Mouse (Mus musculus) cerebellum, adult 2 months (tissue): ENCODE results near the gene Sgo2b. TPM values are rescaled to one million over a fixed set of nuclear protein-coding genes. Genes with fewer than 3 reads are reported as not detected.
"Not testable (repeated sequence)": the region's sequence is repeated elsewhere in the genome, so short reads cannot be mapped to it uniquely, and the experiment has no call there.

Experiments
- DNase-seq, 2 experiments: peaks; one replicate each; pipeline ENCODE4 v3.0.0; 2021
- H3K27ac ChIP-seq: fragments of 200-500 bp; 2 replicates; pipeline ENCODE4 v1.5.1; 2012; ENCODE audit warnings: low read length, control low read depth, inconsistent platforms; ENCODE audit not compliant: insufficient read depth
- H3K27me3 ChIP-seq: fragments of 200-500 bp; 2 replicates; pipeline ENCODE4 v1.6.1; 2012; ENCODE audit warnings: inconsistent platforms, mild to moderate bottlenecking, low read length, moderate library complexity; ENCODE audit not compliant: control insufficient read depth, insufficient read depth
- H3K4me1 ChIP-seq: fragments of 200-500 bp; 2 replicates; pipeline ENCODE4 v1.6.1; 2011; ENCODE audit warnings: low read length; ENCODE audit not compliant: control insufficient read depth, insufficient read depth
- H3K4me3 ChIP-seq: fragments of 200-500 bp; replicated peaks from 2 replicates; pipeline ENCODE3; 2011; ENCODE audit warnings: mild to moderate bottlenecking, low read depth, low read length, control low read depth; ENCODE audit not compliant: insufficient read depth
- CTCF ChIP-seq: fragments of 200-500 bp; IDR thresholded peaks from 2 replicates; pipeline ENCODE4 v1.5.1; 2011; ENCODE audit warnings: low read depth, mild to moderate bottlenecking, control low read depth, low read length, moderate library complexity, borderline replicate concordance; ENCODE audit not compliant: insufficient read depth
- POLR2A ChIP-seq: fragments of 200-500 bp; IDR thresholded peaks from 2 replicates; pipeline ENCODE4 v1.6.1; 2011; ENCODE audit warnings: low read length, control low read depth, borderline replicate concordance; ENCODE audit not compliant: insufficient read depth
- WGBS: fragments of 180-500 bp; shearing (Covaris S2); methylation state at CpG from one replicate; pipeline ENCODE4 v1.1.7; 2018; 5-methylcytosine and 5-hydroxymethylcytosine counted together
- polyA plus RNA-seq: library from polyadenylated mRNA; depleted of rRNA; stranded (reverse); fragments of >200 nt; gene quantifications from 2 replicates; pipeline ENCODE4 v1.2.3, GENCODE M21; 2012; rRNA removed

Gene Sgo2b
- polyA plus RNA-seq, result 0.03 TPM in 2 replicates

DNA sequence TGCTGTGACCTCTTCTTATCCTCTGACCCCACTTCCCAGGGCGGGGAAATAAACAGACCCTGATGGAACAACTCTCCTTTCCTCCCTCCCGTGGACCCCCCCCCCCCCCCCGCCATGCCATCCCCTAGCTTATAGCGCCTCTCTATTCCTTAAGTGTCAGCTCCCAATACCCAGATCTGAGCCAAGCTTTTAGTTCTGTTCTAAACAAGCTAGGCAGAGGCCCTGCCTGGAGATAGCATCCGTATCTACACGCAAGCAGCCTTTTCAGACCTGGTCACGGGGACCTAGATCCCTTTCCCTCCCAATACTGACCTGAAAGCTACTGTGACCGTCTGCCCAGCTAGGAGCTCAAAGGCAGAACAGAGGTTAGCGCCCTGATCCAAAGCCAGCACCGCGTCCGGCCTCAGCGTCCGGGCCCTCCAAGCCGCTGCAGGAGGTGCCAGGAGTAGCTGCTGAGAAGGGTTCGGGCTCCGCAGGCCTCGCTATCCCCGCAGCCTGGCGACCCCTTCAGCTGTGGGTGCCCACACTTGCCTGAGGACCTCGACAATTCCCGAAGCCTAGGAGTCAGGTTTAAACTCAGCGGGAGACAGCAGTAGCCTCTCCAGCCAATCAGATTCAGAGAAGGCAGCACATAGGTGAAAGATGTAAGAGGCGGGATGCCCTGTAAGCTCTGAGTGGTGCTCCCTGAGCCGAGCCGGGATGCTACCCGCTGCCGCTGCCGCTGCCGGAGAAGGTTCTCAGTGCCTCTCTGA, at the start of gene Sgo2b:
Gene Sgo2b, minus strand, starts transcription at position 623 of the 752 bp plus-strand sequence.
- peak within 1 kb of the TSS; percentile 38 for H3K4me3 ChIP-seq
- peak; percentile 18 to 23 for DNase-seq
- TF ChIP-seq CTCF (no peak), POLR2A (no peak)
- H3K27me3 ChIP-seq, result no peaks in the 10 kb centered on the region
- WGBS, result 6% methylated on average over 30 of the region's 30 CpGs
- H3K27ac ChIP-seq, result no peak within 1 kb of the TSS
- no peaks in the 10 kb centered on the region for H3K4me1 ChIP-seq

DNA sequence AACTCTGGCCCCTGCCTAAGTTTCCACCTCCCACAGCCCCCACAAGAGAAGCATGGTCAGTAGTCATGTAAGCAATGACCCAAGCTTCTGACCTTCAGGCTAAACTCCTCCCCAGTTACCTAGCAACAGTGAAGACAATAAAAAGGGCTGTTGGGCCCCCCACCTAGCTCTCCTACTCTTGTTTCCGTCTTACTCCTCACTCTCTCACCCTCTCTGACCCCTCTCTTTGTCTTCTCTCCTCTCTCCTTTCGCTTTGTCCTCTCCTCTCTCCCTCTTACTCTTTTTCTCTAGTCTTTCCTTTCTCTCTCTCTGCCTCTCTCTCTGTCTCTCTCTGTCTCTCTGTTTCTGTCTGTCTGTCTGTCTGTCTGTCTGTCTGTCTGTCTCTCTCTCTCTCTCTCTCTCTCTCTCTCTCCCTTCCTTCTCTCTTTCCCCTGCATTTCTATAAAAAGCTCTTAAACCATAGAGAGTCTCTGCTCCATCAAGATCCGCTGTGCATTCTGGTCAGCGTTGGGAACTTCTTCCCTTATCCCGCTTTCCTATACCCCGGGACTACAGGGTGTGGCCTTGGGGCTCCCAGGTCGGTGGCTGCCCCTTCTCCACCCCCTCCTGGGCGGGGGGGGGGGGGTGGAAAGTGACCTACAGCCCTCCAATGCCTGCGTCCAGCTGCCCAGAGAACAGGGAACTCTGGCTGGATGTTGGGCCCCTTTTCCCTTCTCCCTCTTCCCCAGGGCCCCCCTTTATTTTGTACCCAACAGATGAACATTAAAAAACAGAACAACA, 18.8 kb upstream of the Sgo2b start:
- H3K4me3 ChIP-seq, result not testable (repeated sequence)

DNA sequence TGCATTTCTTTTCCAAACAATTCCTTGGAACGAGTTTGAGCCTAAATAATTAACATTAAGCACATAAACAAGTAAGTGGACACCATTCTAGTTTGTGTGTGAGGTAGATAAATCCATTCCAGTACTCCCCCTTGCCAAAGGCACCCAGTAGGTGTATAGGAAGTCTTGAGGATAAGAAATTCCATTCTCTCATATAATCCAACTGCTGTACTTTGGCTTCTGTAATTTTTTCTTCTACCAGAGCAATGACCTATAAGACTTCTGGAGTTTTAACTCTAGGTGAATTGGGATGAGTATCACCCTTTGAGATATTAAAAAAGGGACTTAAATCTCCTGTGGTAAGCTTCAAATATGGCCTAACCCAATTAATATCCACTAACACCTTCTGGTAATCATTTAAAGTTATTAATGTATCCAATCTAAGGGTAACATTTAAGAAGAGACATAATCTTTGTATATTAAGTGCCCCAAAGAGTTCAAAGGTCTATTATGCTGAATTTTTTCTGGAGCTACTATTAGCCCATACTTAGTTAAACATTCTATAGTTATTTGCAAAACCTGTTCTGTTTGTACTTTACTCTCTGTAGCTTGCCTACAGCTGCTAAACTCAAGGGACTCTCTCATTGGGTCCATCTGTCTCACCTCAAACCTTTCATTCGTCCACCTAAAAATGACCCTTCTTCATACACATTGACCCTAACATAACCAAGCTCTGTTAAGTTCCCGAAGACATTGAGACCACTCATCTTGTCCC, 9.2 kb upstream of the Sgo2b start:
- Histone ChIP-seq H3K27ac (no peak overlapping the region), H3K27me3 (no peaks in the 10 kb centered on the region), H3K4me1 (no peaks in the 10 kb centered on the region), H3K4me3 (no peak overlapping the region)
- WGBS, result 76% methylated on average over 3 of the region's 3 CpGs
- no peak for TF ChIP-seq POLR2A
- no peak for TF ChIP-seq CTCF
- DNase-seq, result no peak

More for the DNA sequence above, 18.8 kb upstream of the Sgo2b start:
- DNase-seq, H3K27ac ChIP-seq, H3K27me3 ChIP-seq, H3K4me1 ChIP-seq: not testable (repeated sequence)
- WGBS, result 27% methylated on average over 9 of the region's 9 CpGs

DNA sequence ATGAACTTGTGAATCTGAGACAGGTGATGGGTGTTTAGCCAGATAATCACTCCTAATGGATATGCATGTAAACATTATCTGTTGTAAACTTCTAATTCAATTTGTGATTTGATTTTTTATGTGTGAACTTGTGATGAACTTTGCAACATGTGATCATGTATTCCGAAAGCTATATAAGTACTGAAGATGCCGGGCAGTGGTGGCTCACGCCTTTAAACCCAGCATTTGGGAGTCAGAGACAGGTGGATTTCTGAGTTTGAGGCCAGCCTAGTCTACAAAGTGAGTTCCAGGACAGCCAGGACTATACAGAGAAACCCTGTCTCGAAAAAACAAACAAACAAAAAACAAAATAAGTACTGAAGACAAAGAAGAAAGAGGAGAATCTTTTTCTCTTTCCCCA, 1.8 kb upstream of the Sgo2b start:
- not testable (repeated sequence) for H3K4me1 ChIP-seq, H3K4me3 ChIP-seq, H3K27me3 ChIP-seq, DNase-seq, H3K27ac ChIP-seq
- 88% methylated on average over 4 of the region's 4 CpGs for WGBS

DNA sequence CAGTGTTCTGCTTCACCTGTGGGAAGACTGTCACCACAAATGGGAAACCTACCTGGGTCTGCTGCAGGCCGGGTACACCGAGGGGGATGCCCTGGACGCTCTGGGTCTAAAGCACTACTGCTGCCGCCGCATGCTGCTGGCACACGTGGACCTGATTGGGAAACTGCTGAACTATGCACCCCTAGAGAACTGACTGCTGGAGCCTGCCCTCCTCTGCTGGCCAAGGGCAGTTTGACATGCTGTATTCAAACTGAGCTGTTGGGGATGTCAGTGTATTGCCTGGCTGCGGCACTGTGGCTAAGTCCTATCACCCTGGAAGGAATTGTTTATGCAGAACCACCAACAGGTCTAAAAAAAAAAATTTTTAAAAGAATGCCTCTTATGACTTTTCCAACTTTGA, 18.9 kb downstream of the Sgo2b start:
- Histone ChIP-seq H3K27me3 (no peaks in the 10 kb centered on the region), H3K4me3 (no peak overlapping the region), H3K27ac (no peak overlapping the region), H3K4me1 (no peaks in the 10 kb centered on the region)
- DNase-seq, result no peak
- TF ChIP-seq POLR2A (no peak), CTCF (no peak)
- 72% methylated on average over 7 of the region's 7 CpGs for WGBS

DNA sequence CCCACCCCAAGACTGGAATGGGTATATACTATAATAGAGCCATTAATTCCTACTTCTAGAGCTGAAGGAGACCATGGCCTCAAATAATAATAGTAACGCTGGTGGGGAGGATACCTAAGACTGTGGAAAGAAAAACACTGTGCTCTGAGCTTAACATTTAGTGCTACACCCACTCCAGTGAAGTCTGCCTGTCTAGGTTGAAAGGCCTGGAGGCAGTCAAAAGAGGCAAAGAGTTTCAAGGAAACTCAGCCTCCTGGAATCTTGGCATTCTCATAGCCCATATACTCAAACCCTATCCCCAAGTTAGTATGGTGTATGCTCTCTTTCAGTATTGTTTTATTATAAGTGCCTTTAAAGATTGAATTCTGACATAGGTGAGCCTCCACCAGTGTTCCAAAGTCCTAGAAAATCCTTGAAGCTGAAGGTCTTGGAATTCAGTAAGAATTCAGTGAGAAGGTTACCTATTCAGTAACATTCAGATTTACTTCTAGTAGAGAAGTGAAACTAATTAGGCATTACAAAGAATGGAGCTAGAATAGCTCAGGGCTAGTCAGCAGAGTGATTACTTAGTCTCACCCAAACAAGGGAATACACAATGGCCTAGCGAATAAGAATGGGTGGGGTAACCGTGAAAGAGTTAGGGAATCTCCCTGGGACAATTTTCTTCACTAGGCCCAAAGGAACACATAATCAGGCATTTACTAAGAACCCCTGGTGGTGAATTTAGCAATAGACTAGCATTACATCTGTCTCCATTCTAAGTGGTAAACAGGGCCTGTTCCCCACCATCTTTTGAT, 22.5 kb downstream of the Sgo2b start:
- TF ChIP-seq POLR2A, result no peak
- TF ChIP-seq CTCF, result no peak
- H3K4me3 ChIP-seq, result no peak overlapping the region
- WGBS, result 59% methylated on average over 3 of the region's 3 CpGs
- H3K4me1 ChIP-seq, result no peaks in the 10 kb centered on the region
- no peak overlapping the region for H3K27ac ChIP-seq
- no peak for DNase-seq
- no peaks in the 10 kb centered on the region for H3K27me3 ChIP-seq

DNA sequence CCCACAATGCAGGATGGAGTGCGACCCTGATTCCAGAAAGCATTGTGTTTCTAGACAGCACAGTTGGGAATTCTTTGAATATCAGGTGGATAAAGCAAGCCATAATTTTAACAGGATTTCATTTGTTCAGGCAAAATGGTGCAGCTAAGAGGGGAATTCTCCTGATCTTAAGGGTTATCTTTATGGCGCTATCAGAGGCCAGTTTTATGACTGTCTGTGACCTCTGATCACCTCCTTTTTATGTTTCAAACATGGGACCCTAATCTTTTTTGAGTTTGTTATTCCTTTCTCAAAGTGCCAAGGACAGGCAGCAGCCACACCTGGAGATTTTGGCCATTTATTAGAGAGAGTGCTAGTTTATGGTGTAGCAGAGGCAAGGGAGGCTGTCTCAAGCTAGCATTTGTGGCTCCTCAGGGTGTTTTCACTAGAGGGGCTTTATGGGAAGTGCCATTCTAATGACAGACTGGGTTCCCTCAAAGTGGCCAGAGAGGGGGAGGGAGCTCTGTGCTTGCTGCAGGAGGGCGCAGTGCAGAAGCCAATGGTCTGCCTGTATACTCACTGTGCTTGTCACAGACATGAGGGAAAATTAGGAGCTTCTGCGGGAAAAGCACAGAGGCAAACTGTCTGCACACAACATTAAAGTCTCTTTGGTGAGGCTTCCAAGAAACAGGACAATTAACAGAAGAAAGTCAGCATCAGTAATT, 30.6 kb downstream of the Sgo2b start:
- Histone ChIP-seq H3K27ac (no peak overlapping the region), H3K27me3 (no peaks in the 10 kb centered on the region), H3K4me1 (no peaks in the 10 kb centered on the region), H3K4me3 (no peak overlapping the region)
- no peak for TF ChIP-seq CTCF
- TF ChIP-seq POLR2A, result no peak
- no peak for DNase-seq
- 81% methylated on average over 4 of the region's 4 CpGs for WGBS
